Mouse (Mus musculus) frontal cortex, adult (tissue): ENCODE results near the gene Olfr1080.
"Not testable (repeated sequence)": the region's sequence is repeated elsewhere in the genome, so short reads cannot be mapped to it uniquely, and the experiment has no call there.

Experiments
- ATAC-seq: cut with Nextera tagmentation; 2 replicates; pipeline ENCODE4 v1.9.2; 2017; ENCODE audit warnings: mild to moderate bottlenecking, moderate library complexity, mixed read lengths; ENCODE audit not compliant: low TSS enrichment

Olfr1080 gene

GRCm38 (mm10) chr2:86558135-86558534, at the start of gene Olfr1080:
Gene Olfr1080 (minus strand): TSS chr2:86558235.
- not testable (repeated sequence) for ATAC-seq

GRCm38 (mm10) chr2:86598866-86599265, 40.8 kb upstream of the Olfr1080 start, which contains the start of gene Olfr1082:
Gene Olfr1082 (minus strand): TSS chr2:86598966.
- not testable (repeated sequence) for ATAC-seq

GRCm38 (mm10) chr2:86542380-86542779, 15.7 kb downstream of the Olfr1080 start, which contains the start of gene Olfr1079:
Gene Olfr1079 (minus strand): TSS chr2:86542480.
- no peak for ATAC-seq

- no peak for ATAC-seq
These were observed 27.0 kb downstream of the Olfr1080 start for GRCm38 (mm10) chr2:86530991-86531390.

- no peak for ATAC-seq
These were observed 49.9 kb downstream of the Olfr1080 start, which contains the start of gene Olfr1076 for GRCm38 (mm10) chr2:86508161-86508560. Gene Olfr1076 (plus strand): TSS chr2:86508461.
